ENCODE assay signal across 25 mouse cellular contexts in genomic region chr4:141433191-141433590, GRCm38 (mm10). TPM values are rescaled to one million over a fixed set of nuclear protein-coding genes. Genes with fewer than 3 reads are reported as not detected.
"Had no signal": no experiment of that assay in that cellular context is flagged by ENCODE, and none has a peak within 500 bp of the region (broad histone marks: within the 10 kb centered on the region; RNA-seq: fewer than 3 reads in every experiment).

No protein-coding gene starts in this region.

- H3K27me3 ChIP-seq: kidney, embryonic 15.5 days; midbrain, embryonic 15.5 days; neural tube, embryonic 12.5 days had no signal

- H3K36me3 ChIP-seq: kidney, embryonic 15.5 days; liver, embryonic 13.5 days; midbrain, embryonic 12.5 days; midbrain, embryonic 15.5 days; neural tube, embryonic 12.5 days had no signal

- H3K4me3 ChIP-seq: kidney, embryonic 15.5 days; liver, embryonic 13.5 days; midbrain, embryonic 12.5 days; midbrain, embryonic 15.5 days; neural tube, embryonic 12.5 days had no signal

- H3K9me3 ChIP-seq: kidney, embryonic 15.5 days; liver, embryonic 13.5 days; midbrain, embryonic 12.5 days; midbrain, embryonic 15.5 days; neural tube, embryonic 12.5 days had no signal

- DNase-seq: kidney, postnatal 10 days; liver, embryonic 13.5 days; lung, adult 2 months; lung, postnatal 14 days; retina, postnatal 1 day; right cerebral cortex, postnatal 25 days; thymus, postnatal 25 days had no signal

- H3K4me1 ChIP-seq: kidney, embryonic 15.5 days; liver, embryonic 13.5 days; midbrain, embryonic 12.5 days; midbrain, embryonic 15.5 days; neural tube, embryonic 12.5 days had no signal

- H3K27ac ChIP-seq: kidney, embryonic 15.5 days; liver, embryonic 13.5 days; midbrain, embryonic 12.5 days; midbrain, embryonic 15.5 days; neural tube, embryonic 12.5 days had no signal

- ATAC-seq: intestine, embryonic 16.5 days; midbrain, embryonic 15.5 days had no signal

RNA-seq across cellular contexts. Expression of gene Srarp, which starts 2.7 kb away (rescaled TPM):
- total RNA-seq: liver, adult 2 months; megakaryocyte progenitor cell, adult 5-6 weeks; neutrophil, adult 5-6 weeks had no signal
- polyA plus RNA-seq: intestine, embryonic 16.5 days; kidney, embryonic 15.5 days; limb, embryonic 11.5 days; limb, embryonic 14.5 days; liver, adult 2 months; liver, embryonic 13.5 days; liver, embryonic 16.5 days; lung, embryonic 16.5 days; neural tube, embryonic 12.5 days; spleen, adult 2 months; stomach, embryonic 16.5 days; thymus, postnatal 0 days had no signal

RNA-seq across cellular contexts. Expression of gene Hspb7, which starts 12.6 kb away (rescaled TPM):
- total RNA-seq: megakaryocyte progenitor cell, adult 5-6 weeks; neutrophil, adult 5-6 weeks had no signal
- polyA plus RNA-seq: midbrain, embryonic 15.5 days; neural tube, embryonic 12.5 days; thymus, postnatal 0 days had no signal

RNA-seq across cellular contexts. Expression of gene Clcnkb, which starts 17.4 kb away (rescaled TPM):
- total RNA-seq: layer of hippocampus, postnatal 14 days; left cerebral cortex, adult 18-20 months; liver, adult 2 months; megakaryocyte progenitor cell, adult 5-6 weeks; neutrophil, adult 5-6 weeks had no signal
- polyA plus RNA-seq: limb, embryonic 11.5 days; liver, adult 2 months; liver, embryonic 13.5 days; liver, embryonic 16.5 days; lung, adult 2 months; midbrain, embryonic 12.5 days; midbrain, embryonic 15.5 days; neural tube, embryonic 12.5 days; stomach, embryonic 16.5 days; thymus, postnatal 0 days had no signal

RNA-seq across cellular contexts. Expression of gene Clcnka, which starts 34.7 kb away (rescaled TPM):
- total RNA-seq: left cerebral cortex, adult 18-20 months; left cerebral cortex, postnatal 36 days; liver, adult 2 months; megakaryocyte progenitor cell, adult 5-6 weeks; neutrophil, adult 5-6 weeks had no signal
- polyA plus RNA-seq: liver, embryonic 13.5 days; lung, adult 2 months; midbrain, embryonic 12.5 days; midbrain, embryonic 15.5 days; neural tube, embryonic 12.5 days had no signal
